Comparison of ENCODE assay signal across 8 mouse cellular contexts in the genomic region with DNA sequence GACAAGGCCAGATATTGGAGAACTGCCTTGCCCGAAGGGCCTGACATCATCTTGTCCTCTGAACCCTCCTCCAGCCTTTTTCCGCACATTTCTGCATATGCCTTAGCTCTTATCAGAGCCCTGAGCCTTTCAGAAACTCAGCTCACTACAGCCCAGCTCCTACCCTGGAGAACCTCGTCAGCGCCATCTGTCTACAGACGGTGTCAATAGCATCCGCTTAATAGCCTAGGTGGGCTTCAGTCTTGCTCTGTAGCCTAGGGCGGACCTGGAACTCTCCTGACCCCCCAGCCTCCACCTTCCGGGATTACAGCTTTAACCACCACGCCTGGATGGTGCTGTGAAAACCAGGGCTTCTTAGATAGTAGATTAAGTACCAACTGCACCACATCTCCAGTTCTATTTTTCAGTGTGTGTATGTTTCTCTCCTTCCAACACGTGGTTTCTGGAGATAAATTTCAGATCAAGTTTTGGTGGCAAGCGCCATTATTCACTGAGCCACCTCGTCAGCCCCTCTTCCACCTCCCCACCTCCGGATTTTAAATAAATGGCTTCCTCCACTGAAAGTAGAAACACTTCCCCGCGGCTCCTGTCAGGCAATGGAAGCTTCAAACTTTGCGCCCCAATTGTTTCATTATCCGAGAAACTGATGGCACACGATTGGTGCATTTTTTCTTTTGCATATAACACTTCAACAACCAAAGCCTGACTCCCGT. TPM values are rescaled to one million over a fixed set of nuclear protein-coding genes. Genes with fewer than 3 reads are reported as not detected.
DNase-seq lines count a peak whose midpoint lies in the region; ATAC-seq and TF ChIP-seq lines count a peak whose summit lies in the region.

No protein-coding gene starts in this region.

- H3K27ac ChIP-seq in ES-Bruce4 (ENCODE audit: insufficient read depth, low read length), result peak overlapping the region; percentile 47; the same call in 1 of the 2 replicates
- peak overlapping the region; percentile 80 for H3K27ac ChIP-seq in forebrain, embryonic 13.5 days

- no peak for TF ChIP-seq POLR2A in ES-Bruce4 (IDR thresholded peaks at IDR 0.05; ENCODE audit: insufficient read depth, low read length)
- TF ChIP-seq POLR2A in lung, adult 2 months (IDR thresholded peaks at IDR 0.05; ENCODE audit: borderline replicate concordance, extremely low read depth, low read depth, low read length), result no peak

- H3K4me1 ChIP-seq in ES-Bruce4 (ENCODE audit: control insufficient read depth, insufficient read depth, low read length), result no peaks in the 10 kb centered on the region
- peaks cover 34% of the 10 kb centered on the region for H3K4me1 ChIP-seq in forebrain, embryonic 13.5 days
- peaks cover 3% of the 10 kb centered on the region; the same call in 1 of the 2 replicates for H3K4me1 ChIP-seq in lung, adult 2 months (ENCODE audit: control insufficient read depth, insufficient read depth, low read length)

- TF ChIP-seq EP300 in ES-Bruce4 (IDR thresholded peaks at IDR 0.05; ENCODE audit: insufficient read depth, low read depth, low read length), result no peak

- peak overlapping the region; percentile 95 for H3K4me3 ChIP-seq in ES-Bruce4 (ENCODE audit: low read depth, low read length)
- peak overlapping the region; percentile 49 for H3K4me3 ChIP-seq in forebrain, embryonic 13.5 days
- peak overlapping the region; percentile 77 for H3K4me3 ChIP-seq in lung, adult 2 months (replicated peaks; ENCODE audit: extremely low read depth, low read depth, low read length)

- TF ChIP-seq CTCF in ES-Bruce4 (IDR thresholded peaks at IDR 0.05; ENCODE audit: low read depth, low read length), result peak; percentile 85
- peak; percentile 96 for TF ChIP-seq CTCF in lung, adult 2 months (IDR thresholded peaks at IDR 0.05; ENCODE audit: insufficient read depth, low read length)

- ATAC-seq in forebrain, embryonic 13.5 days, result no peak
- peak; percentile 31 for ATAC-seq in neutrophil, adult 5-6 weeks (ENCODE audit: extremely low read depth, insufficient number of reproducible peaks, low FRiP score, poor library complexity, severe bottlenecking)

- peak overlapping the region; percentile 70 for H3K4me2 ChIP-seq in forebrain, embryonic 13.5 days

- peak; percentile 87 for DNase-seq in c-Kit-positive CD71-positive TER-119-positive erythroid progenitor cells, embryonic 14.5 days (ENCODE audit: low spot score)
- peak; percentile 89 to 92 for DNase-seq in heart, postnatal 10 days
- peak; percentile 81 for DNase-seq in layer of hippocampus, adult 11-12 months (ENCODE audit: low spot score)
- peak; percentile 79 for DNase-seq in lung, adult 2 months
- peak; percentile 67 for DNase-seq in testis, postnatal 14 days (ENCODE audit: low spot score)

- H3K36me3 ChIP-seq in ES-Bruce4 (ENCODE audit: control insufficient read depth, insufficient read depth, low read length, poor library complexity, severe bottlenecking), result no peaks in the 10 kb centered on the region
- H3K36me3 ChIP-seq in forebrain, embryonic 13.5 days (ENCODE audit: poor library complexity, severe bottlenecking), result no peaks in the 10 kb centered on the region

- 7% methylated on average over 19 of the region's 19 CpGs for WGBS in forebrain, embryonic 13.5 days
- under 1% methylated on average over 19 of the region's 19 CpGs for WGBS in lung, adult 2 months

- intact Hi-C loops in heart, postnatal 10 days (cut with DNase I), result loop anchor here (1.0 kb wide), 2 partner anchors 69 to 76 kb away; no protein-coding TSS in a partner anchor

- peak overlapping the region; percentile 76 for H3K9ac ChIP-seq in ES-Bruce4 (ENCODE audit: low read depth, poor library complexity, severe bottlenecking)
- peak overlapping the region; percentile 67 for H3K9ac ChIP-seq in forebrain, embryonic 13.5 days

- no peaks in the 10 kb centered on the region for H3K27me3 ChIP-seq in ES-Bruce4 (ENCODE audit: control insufficient read depth, insufficient read depth, low read length, poor library complexity, severe bottlenecking)
- no peaks in the 10 kb centered on the region for H3K27me3 ChIP-seq in forebrain, embryonic 13.5 days

- no peaks in the 10 kb centered on the region for H3K9me3 ChIP-seq in ES-Bruce4 (replicated peaks; ENCODE audit: control insufficient read depth, insufficient read depth, low read length, poor library complexity, severe bottlenecking)
- no peaks in the 10 kb centered on the region for H3K9me3 ChIP-seq in forebrain, embryonic 13.5 days (replicated peaks)

RNA-seq across cellular contexts. Expression of gene Bicra, which starts 4.3 kb away (rescaled TPM):
- 10.2 and 21.9 TPM in 2 replicates for polyA plus RNA-seq in ES-Bruce4 (2011; ENCODE audit: insufficient read depth, insufficient read length, low read depth, missing spikeins)
- 8.4 and 8.5 TPM in 2 replicates for polyA plus RNA-seq in forebrain, embryonic 13.5 days (2015; fragmentation: Nextera tagmentation; extraction: Ambion mirVana)
- total RNA-seq in heart, postnatal 10 days (2021), result 1 to 10 TPM; 9.3 to 9.6 TPM
- 19.0 and 21.2 TPM in 2 replicates for polyA plus RNA-seq in lung, adult 2 months (2012; rRNA removed)
- total RNA-seq in neutrophil, adult 5-6 weeks (2017), result 11.9 and 12.9 TPM in 2 replicates

RNA-seq across cellular contexts. Expression of gene Zfp541, which starts 9.6 kb away (rescaled TPM):
- not detected in 2 replicates for polyA plus RNA-seq in ES-Bruce4 (2011; ENCODE audit: insufficient read depth, insufficient read length, low read depth, missing spikeins)
- polyA plus RNA-seq in forebrain, embryonic 13.5 days (2015; fragmentation: Nextera tagmentation; extraction: Ambion mirVana), result not detected in 2 replicates
- total RNA-seq in heart, postnatal 10 days (2021), result not detected
- 0.02 and 0.04 TPM in 2 replicates for polyA plus RNA-seq in lung, adult 2 months (2012; rRNA removed)
- total RNA-seq in neutrophil, adult 5-6 weeks (2017), result 0.61 and 0.70 TPM in 2 replicates

RNA-seq across cellular contexts. Expression of gene Napa, which starts 46.2 kb away (rescaled TPM):
- 105 and 107 TPM in 2 replicates for polyA plus RNA-seq in ES-Bruce4 (2011; ENCODE audit: insufficient read depth, insufficient read length, low read depth, missing spikeins)
- polyA plus RNA-seq in forebrain, embryonic 13.5 days (2015; fragmentation: Nextera tagmentation; extraction: Ambion mirVana), result 166 and 186 TPM in 2 replicates
- 100 to 1,000 TPM in 1 of 2 experiments, 10 to 100 TPM in 1; 93.2 to 100 TPM for total RNA-seq in heart, postnatal 10 days (2021)
- 144 and 157 TPM in 2 replicates for polyA plus RNA-seq in lung, adult 2 months (2012; rRNA removed)
- 75.3 and 78.1 TPM in 2 replicates for total RNA-seq in neutrophil, adult 5-6 weeks (2017)
